Mouse (Mus musculus) midbrain, postnatal 0 days (tissue): ENCODE results near the gene Gm5788. TPM values are rescaled to one million over a fixed set of nuclear protein-coding genes. Genes with fewer than 3 reads are reported as not detected.

Source experiments
- ATAC-seq: fragments of 200-750 bp; cut with Nextera tagmentation; 2 replicates; pipeline ENCODE4 v1.8.0; 2017; ENCODE audit warnings: moderate number of reproducible peaks, mild to moderate bottlenecking, moderate TSS enrichment, moderate library complexity; ENCODE audit not compliant: low FRiP score
- DNase-seq: peaks from one replicate; pipeline ENCODE4 v3.0.0-alpha.2; 2015; ENCODE audit warnings: low spot score
- H3K27ac ChIP-seq: fragments of 300-500 bp; sonication (generic); 2 replicates; pipeline ENCODE4 v1.5.1; 2014; ENCODE audit warnings: low read depth, mild to moderate bottlenecking, low read length, mixed read lengths
- H3K27me3 ChIP-seq: fragments of 300-500 bp; sonication (generic); 2 replicates; pipeline ENCODE4 v1.6.1; 2014; ENCODE audit warnings: low read length, control low read depth, mixed read lengths; ENCODE audit not compliant: insufficient read depth
- H3K36me3 ChIP-seq: fragments of 300-500 bp; sonication (generic); 2 replicates; pipeline ENCODE4 v1.6.1; 2014; ENCODE audit warnings: low read length, control low read depth, mixed read lengths; ENCODE audit not compliant: insufficient read depth
- H3K4me1 ChIP-seq: fragments of 300-500 bp; sonication (generic); 2 replicates; pipeline ENCODE4 v1.6.1; 2014; ENCODE audit warnings: mild to moderate bottlenecking, control low read depth, antibody characterized with exemption, low read length, mixed read lengths; ENCODE audit not compliant: insufficient read depth
- H3K4me2 ChIP-seq: fragments of 300-500 bp; sonication (generic); 2 replicates; pipeline ENCODE4 v1.6.1; 2014; ENCODE audit warnings: low read depth, mild to moderate bottlenecking, low read length, mixed read lengths; ENCODE audit not compliant: poor library complexity, severe bottlenecking
- H3K4me3 ChIP-seq: fragments of 300-500 bp; sonication (generic); 2 replicates; pipeline ENCODE4 v1.5.1; 2014; ENCODE audit warnings: low read depth, mild to moderate bottlenecking, low read length, moderate library complexity
- H3K9ac ChIP-seq: fragments of 300-500 bp; sonication (generic); replicated peaks from 2 replicates; pipeline ENCODE4 v1.6.1; 2014; ENCODE audit warnings: mild to moderate bottlenecking, low read length, moderate library complexity, mixed read lengths; ENCODE audit not compliant: poor library complexity, severe bottlenecking
- H3K9me3 ChIP-seq: fragments of 300-500 bp; sonication (generic); 2 replicates; pipeline ENCODE4 v1.6.1; 2016; ENCODE audit warnings: low read length, control low read depth
- CTCF ChIP-seq: IDR thresholded peaks from 2 replicates; pipeline ENCODE4 v1.5.1; 2016; ENCODE audit warnings: antibody characterized with exemption, mild to moderate bottlenecking
- WGBS: fragments of 180-500 bp; shearing (Covaris S2); extraction: QIAGEN DNeasy Blood & Tissue Kit; methylation state at CpG from one replicate; pipeline ENCODE4 v1.1.7; 2014; 5-methylcytosine and 5-hydroxymethylcytosine counted together
- polyA plus RNA-seq: library from polyadenylated mRNA; unstranded; fragments of >200 nt; fragmentation: Nextera tagmentation; extraction: Ambion mirVana; gene quantifications from 2 replicates; pipeline ENCODE4 v1.2.1, GENCODE M21; 2015
- total RNA-seq: library from RNA; depleted of rRNA; stranded (reverse); fragments of >200 nt; gene quantifications from 2 replicates; pipeline ENCODE4 v1.2.3, GENCODE M21; 2014; rRNA removed

The Gm5788 gene
- total and polyA plus RNA-seq, 2 experiments from 2014 or later, result not detected

DNA sequence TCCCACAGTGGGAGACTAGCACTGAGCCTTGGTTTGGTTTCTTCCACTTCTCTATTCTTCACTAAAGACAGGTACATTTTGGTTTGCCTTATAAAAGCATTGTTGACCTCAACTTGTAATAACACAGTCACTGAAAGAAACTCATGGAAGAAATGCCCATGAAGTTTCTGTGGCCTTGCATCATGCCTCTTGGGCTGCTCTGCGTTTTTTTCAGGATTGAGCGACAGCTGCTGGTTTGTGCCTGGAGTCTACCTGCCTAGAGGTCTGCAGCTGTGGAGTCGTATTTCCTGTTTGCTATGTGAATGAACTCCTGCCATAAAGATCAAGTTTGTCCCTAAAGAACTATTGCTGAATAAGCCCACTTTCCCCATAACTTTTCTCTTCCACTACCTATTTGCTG, 49.4 kb downstream of the Gm5788 start:
- no peak for ATAC-seq
- Histone ChIP-seq H3K36me3 (no peaks in the 10 kb centered on the region), H3K27me3 (no peaks in the 10 kb centered on the region), H3K4me1 (no peaks in the 10 kb centered on the region), H3K4me2 (no peak overlapping the region), H3K4me3 (no peak overlapping the region), H3K9ac (no peak overlapping the region), H3K27ac (no peak overlapping the region), H3K9me3 (no peaks in the 10 kb centered on the region)
- no peak for DNase-seq
- 82% methylated on average over 3 of the region's 3 CpGs for WGBS
- no peak for TF ChIP-seq CTCF

Other genes starting within 250 kb of the Gm5788 start
- 59.4 and 61.5 TPM in 2 replicates for gene Vipas39, start 228.5 kb upstream of the Gm5788 start, total RNA-seq
- gene Vipas39, start 228.5 kb upstream of the Gm5788 start, polyA plus RNA-seq, result 48.7 and 51.2 TPM in 2 replicates
- gene Ahsa1, start 228.2 kb upstream of the Gm5788 start, total RNA-seq, result 113 and 116 TPM in 2 replicates
- gene Ahsa1, start 228.2 kb upstream of the Gm5788 start, polyA plus RNA-seq, result 169 and 182 TPM in 2 replicates
- 1.3 and 4.0 TPM in 2 replicates for gene Ism2, start 195.0 kb upstream of the Gm5788 start, total RNA-seq
- 1.3 and 1.6 TPM in 2 replicates for gene Ism2, start 195.0 kb upstream of the Gm5788 start, polyA plus RNA-seq
- gene Sptlc2, start 106.4 kb upstream of the Gm5788 start, total RNA-seq, result 41.5 and 49.8 TPM in 2 replicates
- gene Sptlc2, start 106.4 kb upstream of the Gm5788 start, polyA plus RNA-seq, result 86.6 and 99.6 TPM in 2 replicates
- 38.9 and 58.2 TPM in 2 replicates for gene Slirp, start 50.8 kb upstream of the Gm5788 start, total RNA-seq
- 181 and 194 TPM in 2 replicates for gene Slirp, start 50.8 kb upstream of the Gm5788 start, polyA plus RNA-seq
- gene Alkbh1, start 50.7 kb upstream of the Gm5788 start, total RNA-seq, result 20.3 and 28.7 TPM in 2 replicates
- gene Alkbh1, start 50.7 kb upstream of the Gm5788 start, polyA plus RNA-seq, result 31.5 and 36.8 TPM in 2 replicates
- 36.0 and 37.8 TPM in 2 replicates for gene Snw1, start 22.4 kb upstream of the Gm5788 start, total RNA-seq
- 82.7 and 87.9 TPM in 2 replicates for gene Snw1, start 22.4 kb upstream of the Gm5788 start, polyA plus RNA-seq
- not detected in 2 replicates for gene Gm8300, start 19.6 kb downstream of the Gm5788 start, total RNA-seq
- gene Gm8300, start 19.6 kb downstream of the Gm5788 start, polyA plus RNA-seq, result not detected in 2 replicates
- not detected in 2 replicates for gene Oog1, start 108.0 kb downstream of the Gm5788 start, total RNA-seq
- not detected in 2 replicates for gene Oog1, start 108.0 kb downstream of the Gm5788 start, polyA plus RNA-seq
- not detected in 2 replicates for gene Gm4027, start 124.1 kb downstream of the Gm5788 start, total RNA-seq
- gene Gm4027, start 124.1 kb downstream of the Gm5788 start, polyA plus RNA-seq, result not detected in 2 replicates
- gene Gm16381, start 149.9 kb downstream of the Gm5788 start, total RNA-seq, result not detected in 2 replicates
- gene Gm16381, start 149.9 kb downstream of the Gm5788 start, polyA plus RNA-seq, result not detected in 2 replicates